Mouse (Mus musculus): ENCODE measurements around the gene Sec24d.

Gene Sec24d

GRCm38 (mm10) chr3:123385118-123385485 lies 117.8 kb downstream of the Sec24d start:
- in situ Hi-C loops (cut with MboI; ENCODE audit: unreplicated experiment in 2 of 2) = loop anchor here (5.0 to 25.0 kb wide), 4 partner anchors 122 to 1148 kb away; partner anchors contain the start of genes Dnttip2 (in 1 of the 2), Gclm (in 1 of the 2) and Usp53 (in 1 of the 2)

- in situ Hi-C loops (cut with MboI; ENCODE audit: unreplicated experiment in 2 of 2) = loop anchor here (5.0 to 25.0 kb wide), 4 partner anchors 122 to 1148 kb away; partner anchors contain the start of genes Dnttip2 (in 1 of the 2), Gclm (in 1 of the 2) and Usp53 (in 1 of the 2)
Measured at GRCm38 (mm10) chr3:123385486-123386156, 118.4 kb downstream of the Sec24d start, which contains the start of gene Mettl14. Gene Mettl14 (minus strand): TSS chr3:123386108.

GRCm38 (mm10) chr3:123386157-123386780 lies 119.0 kb downstream of the Sec24d start:
- in situ Hi-C loops (cut with MboI; ENCODE audit: unreplicated experiment in 2 of 2) = loop anchor here (5.0 to 25.0 kb wide), 4 partner anchors 121 to 1149 kb away; partner anchors contain the start of genes Dnttip2 (in 1 of the 2), Gclm (in 1 of the 2) and Usp53 (in 1 of the 2)

- in situ Hi-C loops (cut with MboI; ENCODE audit: unreplicated experiment in 2 of 2) = loop anchor here (25.0 kb wide), 2 partner anchors 1129 to 1154 kb away; partner anchors contain the start of genes Dnttip2 (in 1 of the 2) and Gclm (in 1 of the 2)
Measured at GRCm38 (mm10) chr3:123391180-123391579, 123.9 kb downstream of the Sec24d start.

GRCm38 (mm10) chr3:123395611-123396010 lies 128.4 kb downstream of the Sec24d start:
- in situ Hi-C loops (cut with MboI; ENCODE audit: unreplicated experiment in 2 of 2) = loop anchor here (25.0 kb wide), 2 partner anchors 1133 to 1158 kb away; partner anchors contain the start of genes Dnttip2 (in 1 of the 2) and Gclm (in 1 of the 2)

DNA sequence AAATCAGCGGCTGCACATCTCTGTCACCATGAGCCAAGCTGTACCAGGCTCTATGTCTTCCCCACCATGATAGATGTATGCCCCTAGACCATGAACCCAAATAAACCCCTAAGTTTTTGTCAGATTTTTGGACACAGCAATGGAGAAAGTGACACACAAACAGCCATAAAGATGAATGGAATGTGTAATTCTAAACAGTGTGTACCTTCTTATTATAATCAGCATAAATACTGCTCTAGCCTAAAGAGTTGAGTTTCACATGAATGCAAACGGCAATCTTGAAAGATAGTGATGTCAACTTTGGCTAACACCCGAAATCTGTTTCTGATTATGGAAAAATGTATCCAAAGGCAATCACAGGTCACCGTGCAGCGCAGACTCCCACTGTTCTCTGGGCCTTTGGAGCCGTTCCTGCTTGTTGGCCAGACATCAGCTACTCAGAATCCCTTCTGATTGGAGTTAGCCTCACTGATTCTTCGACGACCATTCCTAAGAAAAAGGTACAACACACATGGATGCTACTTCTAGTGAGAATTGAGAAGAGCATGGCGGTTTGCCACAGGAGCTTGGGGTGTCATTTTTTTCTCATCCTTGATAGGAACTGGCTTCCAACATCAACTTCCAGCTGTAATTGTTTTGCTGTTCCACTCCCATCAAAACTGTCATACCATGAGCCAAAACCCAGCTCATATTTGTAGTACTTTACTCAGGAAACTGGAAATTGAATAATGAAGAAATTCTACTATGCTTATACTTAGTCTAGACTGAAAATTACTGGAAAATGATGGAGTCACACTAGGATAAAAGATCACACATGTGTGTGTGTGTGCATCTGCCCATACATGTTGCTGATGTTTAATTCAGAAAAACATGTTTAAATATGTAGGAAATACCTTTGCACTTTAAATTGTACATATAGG lies 130.6 kb downstream of the Sec24d start:
- in situ Hi-C loops (cut with MboI; ENCODE audit: unreplicated experiment in 2 of 2) = loop anchor here (25.0 kb wide), 2 partner anchors 1136 to 1161 kb away; partner anchors contain the start of genes Dnttip2 (in 1 of the 2) and Gclm (in 1 of the 2)

GRCm38 (mm10) chr3:123404945-123405344 lies 137.7 kb downstream of the Sec24d start:
- in situ Hi-C loops (cut with MboI; ENCODE audit: unreplicated experiment in 2 of 2) = no loop called here

DNA sequence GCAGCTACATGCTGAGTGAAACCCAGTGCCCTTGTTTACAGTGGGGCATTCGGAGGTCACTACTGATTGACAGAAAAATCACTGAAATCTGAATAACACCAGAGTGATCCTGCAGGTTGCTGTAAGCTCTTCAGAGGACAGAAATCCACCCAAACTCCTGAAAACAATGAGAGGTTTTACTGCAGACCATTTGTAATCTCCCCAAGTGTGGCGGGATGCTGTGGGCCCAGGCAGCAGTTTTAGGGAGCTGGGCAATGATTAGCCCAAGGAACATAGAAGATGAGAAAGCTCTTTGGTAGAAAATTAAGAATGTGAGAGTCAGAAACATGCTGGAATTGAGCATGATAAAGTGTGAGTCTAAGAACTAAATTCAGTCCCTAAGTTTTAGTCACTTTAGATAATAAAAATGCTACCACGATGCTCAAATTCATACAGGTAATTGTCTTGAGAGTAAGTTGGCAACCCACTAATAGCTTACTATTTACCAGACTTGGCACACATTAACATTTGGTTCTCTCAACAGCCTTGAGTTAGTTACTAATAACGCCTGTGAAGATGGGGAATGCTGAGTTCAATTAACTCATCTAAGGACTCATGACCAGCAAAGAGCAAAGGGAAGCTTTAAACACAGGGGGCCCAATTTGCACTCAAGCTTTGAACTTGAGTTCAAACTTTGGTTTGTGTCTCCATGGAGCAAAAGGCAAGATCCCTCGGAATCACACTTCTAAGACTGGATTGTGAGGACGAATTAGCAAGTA lies 144.7 kb downstream of the Sec24d start:
- in situ Hi-C loops (cut with MboI; ENCODE audit: unreplicated experiment in 2 of 2) = no loop called here

- in situ Hi-C loops (cut with MboI; ENCODE audit: unreplicated experiment in 2 of 2) = no loop called here
Measured at GRCm38 (mm10) chr3:123413173-123413572, 145.9 kb downstream of the Sec24d start.

Data from v-Abl transformed pro-B cells (cell line).